Mouse (Mus musculus) forelimb bud, embryonic 11.5 days (tissue): Measurements from ENCODE around the gene Vmn1r122.
"Not testable (repeated sequence)": the region's sequence is repeated elsewhere in the genome, so short reads cannot be mapped to it uniquely, and the experiment has no call there.

Experiments
- DNase-seq: peaks from one replicate; pipeline ENCODE4 v3.0.0-alpha.2; 2012; ENCODE audit warnings: low read depth, low spot score

The Vmn1r122 gene

DNA sequence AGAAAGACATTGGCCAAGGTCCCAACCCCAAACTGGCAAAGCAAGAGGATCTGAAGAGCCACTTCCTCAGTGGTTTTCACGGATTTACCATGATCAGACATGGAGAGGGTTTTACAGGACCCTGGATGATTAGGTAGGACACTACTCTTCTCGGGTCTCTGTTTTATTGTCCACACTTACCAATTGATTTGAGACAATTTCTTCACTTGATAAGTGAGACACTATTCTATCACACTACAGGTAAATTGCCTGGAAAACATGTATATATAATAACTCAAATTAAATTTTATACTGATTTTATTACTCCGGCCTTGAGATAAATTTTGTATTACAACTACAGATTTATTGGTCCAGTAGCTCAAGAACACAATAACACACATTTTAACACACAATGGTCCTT lies at the start of gene Vmn1r122:
Vmn1r122 (minus strand) TSS at position 101 of the 400 bp plus-strand sequence.
- DNase-seq = not testable (repeated sequence)

- DNase-seq = not testable (repeated sequence)
These were observed 28.0 kb upstream of the Vmn1r122 start, which contains the start of gene Vmn1r123 for GRCm38 (mm10) chr7:21161885-21162284. Gene Vmn1r123, plus strand, starts transcription at chr7:21162185.

GRCm38 (mm10) chr7:21098413-21098812 lies 35.5 kb downstream of the Vmn1r122 start, which contains the start of gene Vmn1r121:
Gene Vmn1r121, minus strand, starts transcription at chr7:21098513.
- DNase-seq = not testable (repeated sequence)
